Comparison of ENCODE assay signal across 7 mouse cellular contexts in the genomic region with DNA sequence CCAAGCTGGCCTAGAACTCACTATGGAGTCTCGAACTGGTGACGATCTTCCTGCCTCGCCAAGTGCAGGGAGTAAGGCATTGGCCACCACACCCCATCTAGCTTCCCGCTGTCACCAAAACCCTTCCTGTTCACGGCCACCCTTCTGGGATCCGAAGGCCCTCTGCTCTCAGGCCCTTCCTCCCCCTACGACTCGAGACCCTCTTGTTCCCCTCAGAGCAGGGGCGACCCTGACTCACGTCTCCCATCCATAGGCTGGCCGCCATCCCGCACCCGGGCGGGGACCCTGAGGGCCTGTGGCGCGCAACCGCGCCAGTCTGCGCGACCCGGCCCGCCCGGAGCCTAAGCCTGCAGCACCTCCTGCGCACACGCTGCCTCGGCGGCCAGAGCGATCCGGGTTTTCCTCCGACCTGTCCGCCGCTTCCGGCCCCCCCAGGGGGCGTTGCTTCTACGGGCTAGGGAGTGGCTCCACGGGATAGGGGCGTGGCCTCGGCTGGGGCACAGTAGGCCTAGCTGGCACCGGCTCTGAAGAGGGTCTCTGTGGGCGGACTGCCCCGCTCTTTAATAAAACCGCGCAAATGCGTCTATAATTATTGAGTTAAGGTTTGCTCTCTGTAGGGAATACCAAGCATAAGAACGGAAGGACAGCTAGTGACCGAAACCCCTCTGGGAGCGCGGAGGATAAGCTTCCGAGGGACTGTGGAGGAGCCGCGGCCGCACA. TPM values are rescaled to one million over a fixed set of nuclear protein-coding genes. Genes with fewer than 3 reads are reported as not detected.
DNase-seq lines count a peak whose midpoint lies in the region; ATAC-seq lines count a peak whose summit lies in the region.

A gene (minus strand): TSS at position 424 of the 720 bp plus-strand sequence.

- H3K4me2 ChIP-seq in intestine, embryonic 16.5 days (ENCODE audit: low read depth, low read length): peak within 1 kb of the TSS; percentile 82
- H3K4me2 ChIP-seq in midbrain, embryonic 13.5 days (replicated peaks): peak within 1 kb of the TSS; percentile 69

- no peaks in the 10 kb centered on the region for H3K9me3 ChIP-seq in intestine, embryonic 16.5 days (ENCODE audit: control insufficient read depth, low read length)
- H3K9me3 ChIP-seq in limb, embryonic 10.5 days (replicated peaks): no peaks in the 10 kb centered on the region
- H3K9me3 ChIP-seq in midbrain, embryonic 13.5 days: no peaks in the 10 kb centered on the region

- under 1% methylated on average over 52 of the region's 52 CpGs for WGBS in intestine, embryonic 16.5 days
- WGBS in limb, embryonic 10.5 days: 1% methylated on average over 52 of the region's 52 CpGs
- under 1% methylated on average over 52 of the region's 52 CpGs for WGBS in midbrain, embryonic 13.5 days

- peak; percentile 87 for DNase-seq in adrenal gland, adult 8-10 months
- peak; percentile 87 for DNase-seq in embryo, embryonic 11.5 days (ENCODE audit: low read depth, low spot score)
- DNase-seq in gastrocnemius, postnatal 4 days (ENCODE audit: low spot score in 2 of 2): peak; percentile 79 to 91
- DNase-seq in limb, embryonic 10.5 days (ENCODE audit: low spot score): peak; percentile 97
- peak; percentile 92 for DNase-seq in spleen, adult 12 weeks (ENCODE audit: low spot score)

- ATAC-seq in intestine, embryonic 16.5 days: peak; percentile 98
- peak; percentile 98 for ATAC-seq in midbrain, embryonic 13.5 days

- peak within 1 kb of the TSS; percentile 78 for H3K4me3 ChIP-seq in intestine, embryonic 16.5 days (ENCODE audit: low read length)
- peak within 1 kb of the TSS; percentile 73 for H3K4me3 ChIP-seq in limb, embryonic 10.5 days
- peak within 1 kb of the TSS; percentile 66 for H3K4me3 ChIP-seq in midbrain, embryonic 13.5 days (replicated peaks)

- peak within 1 kb of the TSS; percentile 96 for H3K9ac ChIP-seq in intestine, embryonic 16.5 days (ENCODE audit: low read depth, low read length)
- peak within 1 kb of the TSS; percentile 84 for H3K9ac ChIP-seq in midbrain, embryonic 13.5 days (replicated peaks)

- H3K27me3 ChIP-seq in intestine, embryonic 16.5 days (replicated peaks; ENCODE audit: control insufficient read depth, insufficient read depth, low read length): no peaks in the 10 kb centered on the region
- H3K27me3 ChIP-seq in limb, embryonic 10.5 days (ENCODE audit: low read depth, poor library complexity, severe bottlenecking): no peaks in the 10 kb centered on the region
- no peaks in the 10 kb centered on the region for H3K27me3 ChIP-seq in midbrain, embryonic 13.5 days

- peaks cover 10% of the 10 kb centered on the region for H3K36me3 ChIP-seq in intestine, embryonic 16.5 days (ENCODE audit: control insufficient read depth, insufficient read depth, low read length)
- H3K36me3 ChIP-seq in limb, embryonic 10.5 days: peaks cover 61% of the 10 kb centered on the region
- peaks cover 42% of the 10 kb centered on the region for H3K36me3 ChIP-seq in midbrain, embryonic 13.5 days

- peaks cover 7% of the 10 kb centered on the region for H3K4me1 ChIP-seq in intestine, embryonic 16.5 days (ENCODE audit: control insufficient read depth, insufficient read depth, low read length)
- peaks cover 22% of the 10 kb centered on the region for H3K4me1 ChIP-seq in limb, embryonic 10.5 days
- peaks cover 17% of the 10 kb centered on the region for H3K4me1 ChIP-seq in midbrain, embryonic 13.5 days (replicated peaks)

- peak within 1 kb of the TSS; percentile 94 for H3K27ac ChIP-seq in intestine, embryonic 16.5 days (ENCODE audit: low read length)
- peak within 1 kb of the TSS; percentile 92 for H3K27ac ChIP-seq in limb, embryonic 10.5 days
- H3K27ac ChIP-seq in midbrain, embryonic 13.5 days: peak within 1 kb of the TSS; percentile 74

RNA-seq across cellular contexts. Expression of the gene that starts here (rescaled TPM):
- 10 to 100 TPM; 29.4 to 44.1 (median 41.8) TPM for total RNA-seq in adrenal gland, adult 8-10 months (2022)
- total RNA-seq in gastrocnemius, postnatal 4 days (2021): 10 to 100 TPM; 25.0 to 26.6 TPM
- polyA plus RNA-seq in intestine, embryonic 16.5 days (2015; fragmentation: Nextera tagmentation; extraction: Ambion mirVana): 79.6 and 81.1 TPM in 2 replicates
- polyA plus RNA-seq in limb, embryonic 10.5 days (2016; fragmentation: Nextera tagmentation; extraction: Ambion mirVana): 89.2 and 90.1 TPM in 2 replicates
- 78.6 and 83.6 TPM in 2 replicates for polyA plus RNA-seq in midbrain, embryonic 13.5 days (2015; fragmentation: Nextera tagmentation; extraction: Ambion mirVana)

Comparison
In these comparisons a context has a peak if more than half of its experiments do, and no peak if none do; other contexts are left out.
1. Peak in every context shown above with its lines: DNase-seq, ATAC-seq, H3K4me3 ChIP-seq and H3K27ac ChIP-seq.